14 mouse cellular contexts compared by ENCODE assay signal in the genomic region with DNA sequence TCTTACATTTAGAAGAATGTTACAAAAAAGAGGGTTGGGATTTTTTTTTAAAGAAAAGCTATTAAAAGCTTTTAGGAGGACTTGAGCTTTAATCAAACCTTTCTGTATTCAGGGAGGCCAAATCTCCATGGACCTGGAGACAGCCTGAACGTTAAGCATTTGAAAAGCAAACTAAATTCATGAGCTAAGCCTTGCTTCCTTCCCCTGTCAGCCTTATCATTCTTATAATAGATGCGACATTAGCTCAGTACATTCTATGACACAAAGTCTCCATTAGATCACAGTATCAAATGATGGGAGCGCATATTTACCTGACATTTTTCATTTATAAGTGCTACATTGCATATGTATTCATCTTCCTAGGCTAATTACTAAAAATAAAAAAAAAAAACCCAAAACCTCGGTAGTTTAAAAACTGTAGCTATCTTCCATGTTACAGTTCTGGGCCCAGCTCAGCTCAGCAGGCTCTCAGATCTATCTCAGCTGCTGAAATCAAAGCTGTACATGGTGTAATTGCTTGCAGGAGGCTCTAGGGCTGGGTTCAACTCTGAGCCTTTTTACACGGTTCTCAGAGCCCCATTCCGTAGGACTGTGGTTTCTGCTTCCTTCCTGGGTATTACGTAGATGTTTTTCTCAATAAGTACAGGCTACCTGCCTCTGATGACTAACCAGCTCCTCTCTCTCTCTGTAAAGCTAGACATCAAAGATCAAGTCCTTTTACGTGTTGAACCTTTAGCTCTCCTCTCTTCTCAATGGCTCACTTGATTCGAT. TPM values are rescaled to one million over a fixed set of nuclear protein-coding genes. Genes with fewer than 3 reads are reported as not detected.
A peak's percentile ranks its signal among the peaks of the same experiment; 100 is the strongest.
DNase-seq lines count a peak whose midpoint lies in the region; ATAC-seq lines count a peak whose summit lies in the region.
"Had no signal": no experiment of that assay in that cellular context is flagged by ENCODE, and none has a peak within 500 bp of the region (broad histone marks: within the 10 kb centered on the region; RNA-seq: fewer than 3 reads in every experiment).

No protein-coding gene starts in this region.

- no peak overlapping the region for H3K9ac ChIP-seq in heart, embryonic 16.5 days (ENCODE audit: low read length)
- H3K9ac ChIP-seq in embryonic facial prominence, embryonic 14.5 days (ENCODE audit: low read depth, low read length): no peak overlapping the region
- H3K9ac ChIP-seq: hindbrain, embryonic 14.5 days; liver, embryonic 12.5 days; neural tube, embryonic 13.5 days had no signal

- H3K4me3 ChIP-seq in heart, embryonic 16.5 days (ENCODE audit: low read length): no peak overlapping the region
- H3K4me3 ChIP-seq in embryonic facial prominence, embryonic 14.5 days (ENCODE audit: low read depth, low read length): no peak overlapping the region
- H3K4me3 ChIP-seq: liver, embryonic 12.5 days; neural tube, embryonic 13.5 days had no signal

- H3K36me3 ChIP-seq in heart, embryonic 16.5 days (ENCODE audit: control insufficient read depth, insufficient read depth): no peaks in the 10 kb centered on the region
- H3K36me3 ChIP-seq in embryonic facial prominence, embryonic 14.5 days (ENCODE audit: control insufficient read depth, insufficient read depth, low read length): no peaks in the 10 kb centered on the region
- H3K36me3 ChIP-seq in splenic B cell, adult 2 months (ENCODE audit: control insufficient read depth, insufficient read depth, low read length, poor library complexity, severe bottlenecking): no peaks in the 10 kb centered on the region
- H3K36me3 ChIP-seq: liver, embryonic 12.5 days; neural tube, embryonic 13.5 days had no signal

- H3K27ac ChIP-seq in heart, embryonic 16.5 days (ENCODE audit: low read length): 0 out of 2 replicates have a peak overlapping the region, but pooled peaks have one; percentile 23
- peak overlapping the region; percentile 44 for H3K27ac ChIP-seq in embryonic facial prominence, embryonic 14.5 days (replicated peaks; ENCODE audit: low read depth, low read length)
- H3K27ac ChIP-seq: hindbrain, embryonic 14.5 days; liver, embryonic 12.5 days; neural tube, embryonic 13.5 days; stomach, postnatal 0 days had no signal

- no peak for ATAC-seq in heart, embryonic 16.5 days (replicated peaks; ENCODE audit: extremely low read depth, insufficient read depth, low FRiP score)
- ATAC-seq in embryonic facial prominence, embryonic 14.5 days (ENCODE audit: low read depth): no peak
- ATAC-seq: liver, embryonic 12.5 days had no signal

- H3K4me2 ChIP-seq in heart, embryonic 16.5 days (ENCODE audit: low read depth, low read length): no peak overlapping the region
- no peak overlapping the region for H3K4me2 ChIP-seq in embryonic facial prominence, embryonic 14.5 days (ENCODE audit: low read depth, low read length)
- H3K4me2 ChIP-seq: hindbrain, embryonic 14.5 days; liver, embryonic 12.5 days; neural tube, embryonic 13.5 days had no signal

- no peak for DNase-seq in heart, postnatal 14 days
- peak; percentile 63 to 71 for DNase-seq in CD8-positive naive resting alpha-beta T cell, adult 2 months (ENCODE audit: low read depth in 2 of 2, low spot score in 2 of 2)
- peak; percentile 34 for DNase-seq in embryonic facial prominence, embryonic 14.5 days (ENCODE audit: low spot score)
- peak; percentile 75 for DNase-seq in splenic B cell, adult 2 months (ENCODE audit: low read depth, low spot score)
- no peak for DNase-seq in urinary bladder, postnatal 25 days (ENCODE audit: low spot score)
- no peak for DNase-seq in gastrocnemius, adult 8-10 months (ENCODE audit: low spot score in 2 of 2)
- DNase-seq: kidney, postnatal 14 days; lung, postnatal 36 days; right cerebral cortex, postnatal 14 days had no signal

- peaks cover 5% of the 10 kb centered on the region; the same call in 1 of the 2 replicates for H3K4me1 ChIP-seq in heart, embryonic 16.5 days (ENCODE audit: control insufficient read depth, insufficient read depth, low read length)
- peaks cover 5% of the 10 kb centered on the region; the same call in 1 of the 2 replicates for H3K4me1 ChIP-seq in embryonic facial prominence, embryonic 14.5 days (ENCODE audit: control insufficient read depth, insufficient read depth, low read length)
- H3K4me1 ChIP-seq: liver, embryonic 12.5 days had no signal

- no peaks in the 10 kb centered on the region for H3K9me3 ChIP-seq in heart, embryonic 16.5 days (replicated peaks; ENCODE audit: control insufficient read depth, low read length)
- H3K9me3 ChIP-seq in embryonic facial prominence, embryonic 14.5 days (ENCODE audit: control insufficient read depth, low read length): no peaks in the 10 kb centered on the region
- H3K9me3 ChIP-seq: liver, embryonic 12.5 days; neural tube, embryonic 13.5 days had no signal

- WGBS in heart, embryonic 16.5 days: 56% methylated on average over 9 of the region's 9 CpGs
- WGBS in embryonic facial prominence, embryonic 14.5 days: 49% methylated on average over 9 of the region's 9 CpGs

- H3K27me3 ChIP-seq in heart, embryonic 16.5 days (ENCODE audit: control insufficient read depth, insufficient read depth, low read length): no peaks in the 10 kb centered on the region
- no peaks in the 10 kb centered on the region for H3K27me3 ChIP-seq in embryonic facial prominence, embryonic 14.5 days (replicated peaks; ENCODE audit: control insufficient read depth, insufficient read depth, low read length)
- no peaks in the 10 kb centered on the region for H3K27me3 ChIP-seq in splenic B cell, adult 2 months (ENCODE audit: control insufficient read depth, insufficient read depth, low read length, poor library complexity, severe bottlenecking)
- H3K27me3 ChIP-seq: liver, embryonic 12.5 days; neural tube, embryonic 13.5 days had no signal

- intact Hi-C loops in heart, postnatal 14 days (cut with DNase I): no loop called here

RNA-seq across cellular contexts. Expression of a gene that starts 50.2 kb away (rescaled TPM):
- polyA plus RNA-seq in heart, embryonic 16.5 days (2015; fragmentation: Nextera tagmentation; extraction: Ambion mirVana): 2.8 and 3.5 TPM in 2 replicates
- total RNA-seq in heart, postnatal 14 days (2021): under 1 TPM; 0.33 to 0.41 TPM
- 31.9 and 39.4 TPM in 2 replicates for polyA plus RNA-seq in embryonic facial prominence, embryonic 14.5 days (2014; fragmentation: Nextera tagmentation; extraction: Ambion mirVana)
- under 1 TPM; 0.24 to 0.88 (median 0.49) TPM for total RNA-seq in gastrocnemius, adult 8-10 months (2022)

Comparison
In these comparisons a context has a peak if more than half of its experiments do, and no peak if none do; other contexts are left out.
1. DNase-seq: peak in CD8-positive naive resting alpha-beta T cell, adult 2 months (2 of 2), embryonic facial prominence, embryonic 14.5 days (single experiment) and splenic B cell, adult 2 months (single experiment); none in heart, postnatal 14 days (0 of 2), urinary bladder, postnatal 25 days (single experiment) and gastrocnemius, adult 8-10 months (0 of 2).